Mouse (Mus musculus) kidney, embryonic 15.5 days (tissue): ENCODE data around the gene Il1b. TPM values are rescaled to one million over a fixed set of nuclear protein-coding genes. Genes with fewer than 3 reads are reported as not detected.

Experiments
- ATAC-seq: fragments of 200-750 bp; cut with Nextera tagmentation; replicated peaks from 2 replicates; pipeline ENCODE4 v1.8.0; 2017; ENCODE audit warnings: moderate TSS enrichment; ENCODE audit not compliant: low FRiP score
- H3K27ac ChIP-seq: fragments of 300-500 bp; sonication (generic); 2 replicates; pipeline ENCODE4 v1.5.1; 2015; ENCODE audit warnings: mild to moderate bottlenecking, inconsistent platforms
- H3K27me3 ChIP-seq: fragments of 300-500 bp; sonication (generic); 2 replicates; pipeline ENCODE4 v1.6.1; 2015; ENCODE audit warnings: inconsistent platforms
- H3K36me3 ChIP-seq: fragments of 300-500 bp; sonication (generic); 2 replicates; pipeline ENCODE4 v1.6.1; 2015; ENCODE audit warnings: inconsistent platforms
- H3K4me1 ChIP-seq: fragments of 300-500 bp; sonication (generic); 2 replicates; pipeline ENCODE4 v1.6.1; 2015; ENCODE audit warnings: inconsistent platforms
- H3K4me2 ChIP-seq: fragments of 300-500 bp; sonication (generic); 2 replicates; pipeline ENCODE4 v1.6.1; 2015; ENCODE audit warnings: moderate library complexity, mild to moderate bottlenecking, inconsistent platforms
- H3K4me3 ChIP-seq: fragments of 300-500 bp; sonication (generic); replicated peaks from 2 replicates; pipeline ENCODE4 v1.5.1; 2015; ENCODE audit warnings: mild to moderate bottlenecking, inconsistent platforms
- H3K9ac ChIP-seq: fragments of 300-500 bp; sonication (generic); 2 replicates; pipeline ENCODE4 v1.6.1; 2015; ENCODE audit warnings: mild to moderate bottlenecking, inconsistent platforms
- H3K9me3 ChIP-seq: fragments of 300-500 bp; sonication (generic); replicated peaks from 2 replicates; pipeline ENCODE4 v1.6.1; 2016; ENCODE audit warnings: inconsistent platforms
- WGBS: fragments of 180-500 bp; shearing (Covaris S2); methylation state at CpG from one replicate; pipeline ENCODE4 v1.1.7; 2015; ENCODE audit warnings: mixed read lengths; 5-methylcytosine and 5-hydroxymethylcytosine counted together
- polyA plus RNA-seq: library from polyadenylated mRNA; unstranded; fragments of >200 nt; fragmentation: Nextera tagmentation; extraction: Ambion mirVana; gene quantifications from 2 replicates; pipeline ENCODE4 v1.2.1, GENCODE M21; 2015

Gene Il1b
- polyA plus RNA-seq, 1 experiment from 2014 or later: not detected

DNA sequence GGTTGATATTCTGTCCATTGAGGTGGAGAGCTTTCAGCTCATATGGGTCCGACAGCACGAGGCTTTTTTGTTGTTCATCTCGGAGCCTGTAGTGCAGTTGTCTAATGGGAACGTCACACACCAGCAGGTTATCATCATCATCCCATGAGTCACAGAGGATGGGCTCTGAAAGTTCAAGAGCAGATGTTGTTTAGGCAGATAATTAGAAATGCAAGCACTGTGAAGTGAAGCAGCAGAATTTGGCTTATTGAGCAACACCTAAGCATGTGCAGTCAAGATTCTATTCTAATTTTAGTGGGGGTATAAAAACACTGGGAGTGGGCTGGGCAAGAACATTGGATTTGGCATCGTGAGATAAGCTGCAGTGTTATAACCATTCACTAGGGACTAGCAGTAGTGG is 3.7 kb downstream of the Il1b start:
- no peaks in the 10 kb centered on the region for H3K4me1 ChIP-seq
- H3K4me3 ChIP-seq: no peak overlapping the region
- WGBS: 91% methylated on average over 5 of the region's 5 CpGs
- no peak overlapping the region for H3K4me2 ChIP-seq
- no peak for ATAC-seq
- no peak overlapping the region for H3K27ac ChIP-seq
- no peak overlapping the region for H3K9ac ChIP-seq
- H3K36me3 ChIP-seq: no peaks in the 10 kb centered on the region
- no peaks in the 10 kb centered on the region for H3K27me3 ChIP-seq
- no peaks in the 10 kb centered on the region for H3K9me3 ChIP-seq

DNA sequence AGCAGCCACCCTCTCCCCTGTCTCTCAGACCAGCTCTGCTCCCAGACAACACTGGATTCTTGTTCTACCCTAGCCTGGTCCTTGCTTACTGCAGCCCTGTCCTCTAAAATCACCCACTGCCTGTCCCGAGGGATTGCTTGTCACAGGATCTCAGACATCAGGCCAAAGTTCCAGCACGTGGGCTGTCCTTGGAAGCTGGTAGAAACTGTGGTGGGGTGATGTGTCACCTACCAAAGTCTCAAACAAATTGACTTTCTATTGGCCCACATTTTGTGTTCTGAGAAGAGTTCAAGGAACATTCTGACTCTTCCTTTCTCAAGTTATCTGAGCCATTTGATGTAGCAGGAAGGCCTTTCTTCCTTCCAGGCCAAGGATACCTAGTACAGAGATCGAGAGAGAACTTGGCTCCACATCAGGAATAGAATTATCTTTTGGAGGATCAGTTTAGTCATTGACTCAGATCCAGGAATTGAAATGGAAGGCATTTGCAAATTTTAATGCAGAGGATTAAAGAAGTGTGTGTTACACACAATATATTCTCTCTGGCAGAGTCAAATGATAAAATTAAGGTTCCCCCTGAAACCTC is 9.9 kb downstream of the Il1b start:
- no peak for ATAC-seq
- no peak overlapping the region for H3K9ac ChIP-seq
- no peaks in the 10 kb centered on the region for H3K9me3 ChIP-seq
- 80% methylated on average over 3 of the region's 3 CpGs for WGBS
- no peak overlapping the region for H3K27ac ChIP-seq
- no peak overlapping the region for H3K4me3 ChIP-seq
- H3K4me1 ChIP-seq: no peaks in the 10 kb centered on the region
- H3K4me2 ChIP-seq: no peak overlapping the region
- H3K36me3 ChIP-seq: no peaks in the 10 kb centered on the region
- no peaks in the 10 kb centered on the region for H3K27me3 ChIP-seq

- WGBS: 88% methylated on average over 10 of the region's 10 CpGs
Observed at GRCm38 (mm10) chr2:129360197-129360596, 10.7 kb downstream of the Il1b start.

GRCm38 (mm10) chr2:129338138-129338621 is 32.8 kb downstream of the Il1b start:
- Histone ChIP-seq H3K4me2 (no peak overlapping the region), H3K27me3 (no peaks in the 10 kb centered on the region), H3K4me1 (no peaks in the 10 kb centered on the region), H3K9me3 (no peaks in the 10 kb centered on the region), H3K9ac (no peak overlapping the region), H3K27ac (no peak overlapping the region), H3K4me3 (no peak overlapping the region), H3K36me3 (no peaks in the 10 kb centered on the region)
- no peak for ATAC-seq
- WGBS: 78% methylated on average over 6 of the region's 6 CpGs

More at GRCm38 (mm10) chr2:129360197-129360596, 10.7 kb downstream of the Il1b start:
- no peaks in the 10 kb centered on the region for H3K9me3 ChIP-seq
- H3K36me3 ChIP-seq: no peaks in the 10 kb centered on the region
- H3K27ac ChIP-seq: no peak overlapping the region
- H3K27me3 ChIP-seq: no peaks in the 10 kb centered on the region
- H3K4me2 ChIP-seq: no peak overlapping the region
- ATAC-seq: no peak
- H3K4me1 ChIP-seq: no peaks in the 10 kb centered on the region
- H3K4me3 ChIP-seq: no peak overlapping the region
- no peak overlapping the region for H3K9ac ChIP-seq

- H3K4me1 ChIP-seq: no peaks in the 10 kb centered on the region
- H3K4me3 ChIP-seq: no peak overlapping the region
- no peaks in the 10 kb centered on the region for H3K9me3 ChIP-seq
- ATAC-seq: no peak
- H3K9ac ChIP-seq: no peak overlapping the region
- no peaks in the 10 kb centered on the region for H3K36me3 ChIP-seq
- 64% methylated on average over 4 of the region's 4 CpGs for WGBS
- no peak overlapping the region for H3K4me2 ChIP-seq
- H3K27ac ChIP-seq: no peak overlapping the region
- no peaks in the 10 kb centered on the region for H3K27me3 ChIP-seq
Observed at GRCm38 (mm10) chr2:129333471-129333870, 37.5 kb downstream of the Il1b start.

- Histone ChIP-seq H3K27ac (0 out of 2 replicates have a peak overlapping the region, but pooled peaks have one; percentile 13), H3K36me3 (no peaks in the 10 kb centered on the region), H3K4me1 (no peaks in the 10 kb centered on the region), H3K27me3 (no peaks in the 10 kb centered on the region), H3K9ac (no peak overlapping the region), H3K4me2 (no peak overlapping the region), H3K4me3 (no peak overlapping the region), H3K9me3 (no peaks in the 10 kb centered on the region)
- 83% methylated on average over 13 of the region's 13 CpGs for WGBS
- ATAC-seq: no peak
Observed at GRCm38 (mm10) chr2:129330540-129330939, 40.4 kb downstream of the Il1b start.

- Histone ChIP-seq H3K4me2 (no peak overlapping the region), H3K9me3 (no peaks in the 10 kb centered on the region), H3K27me3 (no peaks in the 10 kb centered on the region), H3K9ac (no peak overlapping the region), H3K4me3 (no peak overlapping the region), H3K4me1 (no peaks in the 10 kb centered on the region), H3K27ac (0 out of 2 replicates have a peak overlapping the region, but pooled peaks have one; percentile 6), H3K36me3 (no peaks in the 10 kb centered on the region)
- 67% methylated on average over 7 of the region's 7 CpGs for WGBS
- no peak for ATAC-seq
Observed at GRCm38 (mm10) chr2:129330024-129330423, 40.9 kb downstream of the Il1b start.

GRCm38 (mm10) chr2:129328238-129328637 is 42.7 kb downstream of the Il1b start:
- no peak overlapping the region for H3K4me2 ChIP-seq

DNA sequence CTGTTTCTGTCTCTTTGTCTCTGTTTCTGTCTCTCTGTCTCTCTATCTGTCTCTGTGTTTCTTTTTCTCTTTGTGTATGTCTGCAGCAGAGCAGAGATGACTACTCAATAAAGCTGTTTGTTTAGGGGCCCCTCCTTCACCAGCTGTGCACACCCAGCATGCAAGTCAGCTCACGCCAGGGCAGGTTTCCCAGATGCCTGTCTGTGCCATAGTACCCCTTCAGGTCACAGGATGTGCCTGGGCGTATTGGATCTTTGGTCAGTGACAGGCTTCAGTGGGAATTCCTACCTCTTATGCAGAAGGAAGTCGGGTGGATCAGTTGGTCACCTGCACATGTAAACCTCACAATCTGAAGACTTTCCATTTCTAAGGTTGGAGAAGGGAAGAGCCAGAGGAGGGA is 46.7 kb downstream of the Il1b start:
- Histone ChIP-seq H3K27me3 (no peaks in the 10 kb centered on the region), H3K9ac (no peak overlapping the region), H3K4me2 (no peak overlapping the region), H3K36me3 (no peaks in the 10 kb centered on the region), H3K27ac (no peak overlapping the region), H3K9me3 (no peaks in the 10 kb centered on the region), H3K4me3 (no peak overlapping the region), H3K4me1 (no peaks in the 10 kb centered on the region)
- no peak for ATAC-seq
- WGBS: 74% methylated on average over 3 of the region's 3 CpGs

More at GRCm38 (mm10) chr2:129328238-129328637, 42.7 kb downstream of the Il1b start:
- ATAC-seq: no peak
- no peaks in the 10 kb centered on the region for H3K27me3 ChIP-seq
- WGBS: 88% methylated on average over 4 of the region's 4 CpGs
- no peak overlapping the region for H3K27ac ChIP-seq
- H3K36me3 ChIP-seq: no peaks in the 10 kb centered on the region
- H3K4me3 ChIP-seq: no peak overlapping the region
- H3K9me3 ChIP-seq: no peaks in the 10 kb centered on the region
- H3K9ac ChIP-seq: no peak overlapping the region
- H3K4me1 ChIP-seq: no peaks in the 10 kb centered on the region

DNA sequence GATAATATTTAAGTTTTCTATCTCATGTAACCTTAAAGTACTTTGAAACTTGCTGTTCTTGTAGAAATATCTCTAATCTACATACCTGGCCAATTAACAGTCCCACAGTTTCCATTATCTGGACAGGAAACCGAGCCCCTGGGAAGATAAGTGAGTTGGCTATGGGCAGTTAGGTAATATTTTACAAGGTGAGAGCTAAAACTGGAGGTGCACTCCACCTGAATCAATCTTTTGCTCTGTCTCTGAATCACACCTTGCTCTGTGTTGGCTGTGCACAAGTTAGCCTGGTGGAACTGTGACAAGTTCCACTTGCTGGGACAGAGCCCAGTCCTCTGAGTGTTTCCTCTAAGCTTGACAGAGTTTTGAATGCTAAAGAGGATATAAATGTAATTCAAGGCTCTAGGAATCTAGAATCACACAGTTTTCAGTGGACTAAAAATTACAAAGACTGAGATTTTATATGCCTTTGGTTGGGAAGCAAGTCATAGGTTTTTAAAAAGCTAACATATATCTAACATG is 48.8 kb downstream of the Il1b start:
- Histone ChIP-seq H3K4me2 (no peak overlapping the region), H3K4me1 (no peaks in the 10 kb centered on the region), H3K4me3 (no peak overlapping the region), H3K27me3 (no peaks in the 10 kb centered on the region), H3K27ac (no peak overlapping the region), H3K9ac (no peak overlapping the region), H3K9me3 (no peaks in the 10 kb centered on the region), H3K36me3 (no peaks in the 10 kb centered on the region)
- 70% methylated on average over 1 of the region's 1 CpGs for WGBS
- ATAC-seq: no peak

DNA sequence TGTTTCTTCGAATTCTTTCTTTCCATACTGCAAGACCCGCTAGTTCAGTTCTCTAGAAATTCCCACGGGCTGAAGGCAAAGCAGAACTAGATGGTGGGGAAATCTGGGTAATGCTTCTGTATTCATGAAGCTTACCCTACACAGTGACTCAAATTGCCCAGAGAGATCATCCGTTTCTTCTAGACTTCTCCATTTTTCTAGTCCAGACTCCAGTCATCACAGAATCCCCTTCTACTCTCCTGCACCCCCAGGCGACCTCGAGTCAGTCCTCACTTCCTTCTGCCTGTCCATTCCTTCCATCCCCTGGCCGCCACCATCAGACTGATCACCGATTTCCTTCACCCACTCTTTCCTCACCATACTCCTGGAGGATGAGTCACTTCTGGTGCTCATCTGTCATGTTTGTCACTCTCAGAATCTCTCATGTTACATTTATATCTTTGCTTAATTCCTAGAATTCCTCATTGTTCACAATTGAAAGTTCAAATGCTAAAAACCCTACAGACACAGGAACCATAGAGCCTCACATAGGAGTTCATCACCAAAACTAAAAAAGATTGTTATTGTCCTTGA is 50.8 kb downstream of the Il1b start:
- Histone ChIP-seq H3K9ac (no peak overlapping the region), H3K4me2 (no peak overlapping the region), H3K27ac (no peak overlapping the region), H3K36me3 (no peaks in the 10 kb centered on the region), H3K27me3 (no peaks in the 10 kb centered on the region), H3K9me3 (no peaks in the 10 kb centered on the region), H3K4me3 (no peak overlapping the region), H3K4me1 (no peaks in the 10 kb centered on the region)
- ATAC-seq: no peak
- WGBS: 83% methylated on average over 8 of the region's 8 CpGs

DNA sequence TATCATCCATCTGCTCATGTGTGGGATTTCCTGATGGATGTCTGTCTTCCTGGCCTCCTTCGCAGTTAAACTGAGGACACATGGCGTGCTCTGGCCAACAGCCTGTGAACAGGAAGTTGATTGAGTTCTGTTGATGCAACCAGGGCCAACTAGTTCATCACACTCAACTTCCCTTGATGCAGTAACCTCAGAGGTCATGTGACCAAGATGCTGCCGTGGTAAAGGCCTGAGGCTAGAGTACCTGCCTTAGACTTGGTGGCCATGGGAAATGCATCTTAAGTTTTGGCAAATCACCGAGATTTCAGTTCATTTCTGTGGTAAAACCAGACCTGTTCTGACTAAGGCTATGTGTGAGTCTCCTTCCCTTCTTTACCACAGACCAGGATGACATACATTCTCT is 55.1 kb downstream of the Il1b start:
- Histone ChIP-seq H3K4me1 (no peaks in the 10 kb centered on the region), H3K9me3 (no peaks in the 10 kb centered on the region), H3K27me3 (no peaks in the 10 kb centered on the region), H3K27ac (no peak overlapping the region), H3K4me3 (no peak overlapping the region), H3K36me3 (no peaks in the 10 kb centered on the region), H3K9ac (no peak overlapping the region), H3K4me2 (no peak overlapping the region)
- no peak for ATAC-seq
- 62% methylated on average over 4 of the region's 4 CpGs for WGBS
